Mouse (Mus musculus) bone marrow macrophage, adult 2 months (primary cell): ENCODE measurements around the gene Olfr632.

ENCODE experiments used
- CTCF ChIP-seq: IDR thresholded peaks from 2 replicates; pipeline ENCODE4 v1.5.1; 2012; ENCODE audit warnings: low read depth, mild to moderate bottlenecking, low read length, moderate library complexity
- POLR2A ChIP-seq: IDR thresholded peaks from 2 replicates; pipeline ENCODE4 v1.6.1; 2012; ENCODE audit warnings: mild to moderate bottlenecking, low read depth, low read length, borderline replicate concordance

- TF ChIP-seq POLR2A = no peak
- no peak for TF ChIP-seq CTCF
These were observed 48.0 kb upstream of the Olfr632 start, which contains the start of gene Olfr66 for GRCm38 (mm10) chr7:103886152-103886551.
